Mouse (Mus musculus) spleen, adult 2 months (tissue): Measurements from ENCODE around the gene Gan.

ENCODE experiments used
- CTCF ChIP-seq: fragments of 200-500 bp; IDR thresholded peaks from 2 replicates; pipeline ENCODE4 v1.5.1; 2011; ENCODE audit warnings: mild to moderate bottlenecking, inconsistent platforms; ENCODE audit not compliant: insufficient read depth, insufficient read length, insufficient replicate concordance; ENCODE audit errors: extremely low read depth
- POLR2A ChIP-seq: fragments of 200-500 bp; IDR thresholded peaks from 2 replicates; pipeline ENCODE4 v1.6.1; 2011; ENCODE audit warnings: low read depth, low read length, inconsistent platforms

DNA sequence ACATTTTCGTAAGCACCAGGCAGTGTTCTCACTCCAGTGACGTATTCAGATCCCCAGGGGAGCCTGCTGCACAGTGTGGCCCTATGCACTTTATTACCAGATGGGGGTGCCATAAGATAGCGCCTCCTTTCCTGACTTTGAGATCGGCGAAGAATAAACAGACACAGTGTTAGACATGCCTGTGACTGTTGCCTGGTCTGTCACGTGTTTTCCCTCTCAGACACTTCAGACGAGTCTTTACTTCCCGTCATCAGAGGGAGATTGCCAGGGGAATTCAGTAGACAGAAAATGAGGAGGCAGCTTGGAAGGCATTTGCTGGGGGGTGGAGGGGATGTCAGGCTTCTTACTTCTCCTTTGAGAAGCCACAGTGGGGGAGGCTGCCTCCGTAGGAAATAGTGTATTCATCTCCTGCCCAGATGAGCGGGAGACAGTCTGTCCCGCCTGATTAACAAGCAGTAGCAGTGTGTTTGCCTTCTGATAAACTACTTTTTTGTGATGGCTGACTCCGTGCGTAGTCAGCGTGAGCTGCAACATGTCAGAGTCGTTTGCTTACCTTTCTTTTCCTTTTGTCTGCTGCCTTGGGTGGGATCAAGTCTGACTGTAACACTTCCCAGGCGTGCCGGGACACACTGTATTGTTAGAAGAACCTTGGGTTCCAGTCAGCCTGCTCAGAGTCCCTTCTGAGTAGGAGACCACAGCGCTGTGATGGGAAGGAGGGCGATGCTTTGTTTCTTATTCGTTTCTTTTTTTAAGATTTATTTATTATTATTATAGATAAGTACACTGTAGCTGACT lies 40.4 kb downstream of the Gan start:
- peak; percentile 67; the same call in 1 of the 2 replicates for TF ChIP-seq CTCF
- no peak for TF ChIP-seq POLR2A
